Mouse (Mus musculus) intestine, embryonic 14.5 days (tissue): ENCODE results near the gene Irak4. TPM values are rescaled to one million over a fixed set of nuclear protein-coding genes. Genes with fewer than 3 reads are reported as not detected.
A peak's percentile ranks its signal among the peaks of the same experiment; 100 is the strongest.

Experiments used
- ATAC-seq: fragments of 200-750 bp; cut with Nextera tagmentation; replicated peaks from 2 replicates; pipeline ENCODE4 v1.8.0; 2017; ENCODE audit warnings: low read depth, moderate number of reproducible peaks, moderate TSS enrichment, moderate library complexity; ENCODE audit not compliant: low FRiP score, low TSS enrichment
- DNase-seq: peaks from one replicate; pipeline ENCODE4 v3.0.0-alpha.2; 2018; ENCODE audit warnings: low spot score
- H3K27ac ChIP-seq: fragments of 300-500 bp; sonication (generic); 2 replicates; pipeline ENCODE4 v1.5.1; 2014; ENCODE audit warnings: low read depth, mild to moderate bottlenecking, control low read depth
- H3K27me3 ChIP-seq: fragments of 300-500 bp; sonication (generic); replicated peaks from 2 replicates; pipeline ENCODE4 v1.6.1; 2014; ENCODE audit warnings: low read length, control low read depth; ENCODE audit not compliant: control insufficient read depth, insufficient read depth
- H3K36me3 ChIP-seq: fragments of 300-500 bp; sonication (generic); 2 replicates; pipeline ENCODE4 v1.6.1; 2014; ENCODE audit warnings: low read length, control low read depth; ENCODE audit not compliant: control insufficient read depth, insufficient read depth
- H3K4me1 ChIP-seq: fragments of 300-500 bp; sonication (generic); replicated peaks from 2 replicates; pipeline ENCODE4 v1.6.1; 2014; ENCODE audit warnings: low read length, control low read depth, mixed read lengths; ENCODE audit not compliant: control insufficient read depth, insufficient read depth
- H3K4me2 ChIP-seq: fragments of 300-500 bp; sonication (generic); 2 replicates; pipeline ENCODE4 v1.6.1; 2014; ENCODE audit warnings: low read length
- H3K4me3 ChIP-seq: fragments of 300-500 bp; sonication (generic); 2 replicates; pipeline ENCODE4 v1.5.1; 2014; ENCODE audit warnings: low read depth, low read length, control low read depth, mixed read lengths
- H3K9ac ChIP-seq: fragments of 300-500 bp; sonication (generic); 2 replicates; pipeline ENCODE4 v1.6.1; 2014; ENCODE audit warnings: mild to moderate bottlenecking, low read length
- H3K9me3 ChIP-seq: fragments of 300-500 bp; sonication (generic); 2 replicates; pipeline ENCODE4 v1.6.1; 2016; ENCODE audit warnings: low read length, control low read depth; ENCODE audit not compliant: control insufficient read depth
- whole genome bisulfite sequencing: fragments of 180-500 bp; shearing (Covaris S2); extraction: QIAGEN DNeasy Blood & Tissue Kit; methylation state at CpG from one replicate; pipeline ENCODE4 v1.1.7; 2014; 5-methylcytosine and 5-hydroxymethylcytosine counted together
- polyA plus RNA-seq: library from polyadenylated mRNA; unstranded; fragments of >200 nt; fragmentation: Nextera tagmentation; extraction: Ambion mirVana; gene quantifications from 2 replicates; pipeline ENCODE4 v1.2.1, GENCODE M21; 2014

Irak4 gene
- polyA plus RNA-seq: 8.9 and 9.2 TPM in 2 replicates

DNA sequence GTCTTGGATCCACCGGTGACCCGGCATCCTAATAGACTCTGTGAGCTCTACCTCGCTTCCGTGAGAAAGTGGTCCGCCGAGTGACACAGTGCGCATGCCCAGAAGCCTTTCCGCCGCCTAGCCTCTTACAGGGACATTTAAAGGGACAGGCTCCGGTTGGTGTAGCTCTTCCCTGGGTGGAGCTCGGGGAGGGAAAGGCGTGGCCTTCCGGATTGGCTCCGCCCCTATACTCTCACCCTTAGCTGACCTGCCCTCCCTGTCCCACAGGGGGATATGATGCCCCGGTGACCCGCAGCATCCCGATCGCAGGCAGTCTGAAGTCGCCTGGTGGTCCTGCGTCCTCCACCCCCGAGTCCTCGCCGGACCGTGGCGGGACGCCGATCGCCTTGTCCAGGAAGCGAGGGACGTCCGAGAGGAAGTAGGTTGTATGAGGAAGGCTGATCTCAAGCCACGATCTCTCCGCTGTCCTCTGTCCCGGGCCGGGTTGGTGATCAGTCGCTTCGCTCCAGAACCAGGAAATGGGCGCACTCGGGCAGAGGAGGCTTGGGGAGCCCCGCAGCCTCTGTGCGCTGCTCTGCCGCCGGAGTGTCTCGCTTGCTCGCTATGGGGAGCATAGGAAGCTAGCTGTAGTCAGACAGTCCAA is at the start of gene Irak4, which contains the start of gene Pus7l:
TSS of gene Irak4 (plus strand) at position 235 of the 643 bp plus-strand sequence.
TSS of gene Pus7l (minus strand) at position 139 of the 643 bp plus-strand sequence.
- peak within 1 kb of the TSS; percentile 63 for H3K9ac ChIP-seq
- ATAC-seq: peak; percentile 98
- under 1% methylated on average over 45 of the region's 45 CpGs for WGBS

DNA sequence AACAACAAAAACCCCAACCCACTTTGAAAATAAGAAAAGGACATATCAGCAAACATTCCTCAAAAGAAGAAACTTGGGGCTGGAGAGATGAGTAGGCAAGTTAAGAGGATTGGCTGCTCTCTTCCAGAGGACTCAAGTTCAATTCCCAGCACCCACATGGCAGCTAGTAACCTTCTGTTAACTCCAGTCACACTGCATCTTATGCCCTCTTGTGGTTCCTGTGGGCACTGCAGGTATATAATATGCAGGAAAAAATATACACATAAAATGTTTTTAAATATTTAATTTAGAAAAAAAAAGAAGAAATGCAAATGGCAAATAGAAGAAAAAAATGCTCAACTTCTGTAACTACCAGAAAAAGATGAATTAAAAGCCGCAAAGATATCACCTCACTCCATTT is 49.0 kb upstream of the Irak4 start:
- Histone ChIP-seq H3K4me1 (no peaks in the 10 kb centered on the region), H3K27ac (no peak overlapping the region), H3K9ac (no peak overlapping the region), H3K4me2 (no peak overlapping the region), H3K36me3 (no peaks in the 10 kb centered on the region), H3K9me3 (0 out of 2 replicates have a peak, but pooled peaks cover 5% of the 10 kb centered on the region), H3K27me3 (no peaks in the 10 kb centered on the region), H3K4me3 (no peak overlapping the region)
- no peak for ATAC-seq
- no peak for DNase-seq
- 100% methylated on average over 1 of the region's 1 CpGs for WGBS

More for the DNA sequence above, at the start of gene Irak4, which contains the start of gene Pus7l:
- Histone ChIP-seq H3K4me1 (peaks cover 3% of the 10 kb centered on the region; the same call in 1 of the 2 replicates), H3K9me3 (no peaks in the 10 kb centered on the region), H3K4me2 (peak within 1 kb of the TSS; percentile 85), H3K4me3 (peak within 1 kb of the TSS; percentile 63), H3K27me3 (no peaks in the 10 kb centered on the region), H3K27ac (peak within 1 kb of the TSS; percentile 77), H3K36me3 (no peaks in the 10 kb centered on the region)
- DNase-seq: peak; percentile 95

- DNase-seq (no peak), ATAC-seq (no peak)
- Histone ChIP-seq H3K36me3 (no peaks in the 10 kb centered on the region), H3K27me3 (no peaks in the 10 kb centered on the region), H3K9ac (no peak overlapping the region), H3K4me2 (no peak overlapping the region), H3K27ac (no peak overlapping the region), H3K4me3 (no peak overlapping the region), H3K4me1 (no peaks in the 10 kb centered on the region), H3K9me3 (0 out of 2 replicates have a peak, but pooled peaks cover 5% of the 10 kb centered on the region)
- 81% methylated on average over 10 of the region's 10 CpGs for WGBS
These were observed 47.5 kb upstream of the Irak4 start for GRCm38 (mm10) chr15:94495936-94496335.

DNA sequence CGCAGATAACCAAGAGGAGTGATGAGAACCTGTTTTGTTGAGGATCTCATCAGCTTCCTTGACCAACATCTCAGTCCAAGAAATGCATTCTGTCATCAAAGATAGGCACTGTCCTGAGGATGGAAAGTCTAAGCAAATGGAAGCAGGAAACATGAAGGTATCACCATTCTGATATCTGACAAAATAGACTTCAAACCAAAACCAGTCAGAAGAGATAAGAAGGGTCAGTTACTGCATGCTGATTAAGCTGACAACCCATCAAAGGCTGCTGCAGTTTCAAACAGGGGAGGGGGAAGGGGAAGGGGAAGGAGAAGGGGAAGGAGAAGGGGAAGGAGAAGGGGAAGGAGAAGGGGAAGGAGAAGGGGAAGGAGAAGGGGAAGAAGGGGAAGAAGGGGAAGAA is 44.2 kb upstream of the Irak4 start:
- Histone ChIP-seq H3K4me3 (no peak overlapping the region), H3K4me1 (no peaks in the 10 kb centered on the region), H3K27me3 (no peaks in the 10 kb centered on the region), H3K27ac (no peak overlapping the region), H3K9me3 (0 out of 2 replicates have a peak, but pooled peaks cover 2% of the 10 kb centered on the region), H3K4me2 (no peak overlapping the region), H3K9ac (no peak overlapping the region), H3K36me3 (no peaks in the 10 kb centered on the region)
- WGBS: 79% methylated on average over 1 of the region's 1 CpGs
- DNase-seq (no peak), ATAC-seq (no peak)

DNA sequence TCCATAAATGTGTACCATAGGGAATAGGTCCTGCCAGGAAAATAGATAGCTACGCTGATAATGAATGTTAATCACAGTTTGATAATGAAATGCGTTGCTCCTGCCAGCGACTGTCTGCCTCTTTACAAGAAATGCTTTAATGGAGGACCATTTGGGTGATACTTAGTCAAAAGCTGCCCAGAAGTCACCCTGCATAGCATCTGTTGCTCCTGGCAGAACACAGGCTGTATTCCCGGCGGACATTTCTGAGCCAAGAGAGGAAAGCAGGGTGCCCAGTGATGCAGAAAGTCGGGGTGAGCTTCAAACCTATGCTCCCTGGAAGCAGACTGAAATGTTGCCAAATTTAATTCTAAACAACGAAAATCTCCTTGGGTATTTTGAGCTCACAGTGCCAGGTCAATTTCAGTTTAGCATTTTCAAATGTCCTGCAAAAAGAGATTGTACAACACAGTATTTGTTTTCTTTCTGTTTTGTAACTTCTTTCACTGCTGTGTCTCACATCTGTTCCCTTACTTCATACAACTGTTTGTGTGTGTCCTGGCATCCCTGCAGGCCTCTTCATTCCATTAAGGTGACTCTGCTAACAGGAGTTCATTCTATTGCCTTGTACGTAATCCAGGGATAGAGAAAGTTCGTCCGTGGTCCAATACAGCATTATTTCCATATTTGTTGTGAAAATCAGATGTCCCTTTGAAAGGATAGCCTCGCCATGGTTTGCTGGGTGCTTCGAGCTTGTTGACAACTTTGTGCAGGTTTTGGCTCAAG is 39.8 kb upstream of the Irak4 start:
- no peaks in the 10 kb centered on the region for H3K36me3 ChIP-seq
- no peak overlapping the region for H3K4me3 ChIP-seq
- H3K9me3 ChIP-seq: no peaks in the 10 kb centered on the region
- no peak overlapping the region for H3K27ac ChIP-seq
- H3K27me3 ChIP-seq: no peaks in the 10 kb centered on the region
- DNase-seq: no peak
- H3K4me1 ChIP-seq: no peaks in the 10 kb centered on the region
- WGBS: 81% methylated on average over 12 of the region's 12 CpGs
- no peak overlapping the region for H3K9ac ChIP-seq
- H3K4me2 ChIP-seq: no peak overlapping the region
- ATAC-seq: no peak

DNA sequence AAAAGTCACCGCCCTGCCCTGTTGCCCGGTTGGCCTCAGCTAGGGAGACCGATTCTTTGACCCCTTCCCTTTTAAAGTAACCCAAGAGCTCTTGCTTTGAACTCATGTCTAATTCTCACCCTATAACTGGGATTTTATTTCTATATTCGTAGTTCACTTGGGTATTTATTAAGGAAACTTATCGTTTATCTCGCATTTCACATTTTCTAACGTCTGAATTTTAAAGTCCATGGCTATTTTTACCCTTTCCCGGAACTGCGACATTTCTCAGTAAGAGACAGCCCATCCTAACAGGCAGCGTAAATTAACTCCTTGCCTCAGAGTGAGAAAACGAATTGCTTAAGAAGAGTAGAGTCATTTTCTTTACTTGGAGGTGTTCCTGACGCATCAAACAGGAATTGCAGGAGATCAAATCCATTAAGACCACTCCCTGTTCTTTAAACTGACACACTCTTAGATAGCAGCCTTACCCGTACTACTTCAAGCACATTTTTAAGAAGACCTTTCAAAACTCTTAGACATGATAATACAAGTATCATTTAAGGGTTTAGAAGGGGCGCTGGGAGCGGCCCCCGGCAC is 25.4 kb upstream of the Irak4 start:
- H3K36me3 ChIP-seq: peaks cover 2% of the 10 kb centered on the region
- WGBS: 79% methylated on average over 16 of the region's 16 CpGs
- ATAC-seq: no peak
- no peak overlapping the region for H3K9ac ChIP-seq
- H3K4me2 ChIP-seq: no peak overlapping the region
- H3K4me3 ChIP-seq: no peak overlapping the region
- no peak overlapping the region for H3K27ac ChIP-seq
- no peaks in the 10 kb centered on the region for H3K4me1 ChIP-seq
- H3K27me3 ChIP-seq: no peaks in the 10 kb centered on the region
- no peak for DNase-seq
- H3K9me3 ChIP-seq: no peaks in the 10 kb centered on the region

DNA sequence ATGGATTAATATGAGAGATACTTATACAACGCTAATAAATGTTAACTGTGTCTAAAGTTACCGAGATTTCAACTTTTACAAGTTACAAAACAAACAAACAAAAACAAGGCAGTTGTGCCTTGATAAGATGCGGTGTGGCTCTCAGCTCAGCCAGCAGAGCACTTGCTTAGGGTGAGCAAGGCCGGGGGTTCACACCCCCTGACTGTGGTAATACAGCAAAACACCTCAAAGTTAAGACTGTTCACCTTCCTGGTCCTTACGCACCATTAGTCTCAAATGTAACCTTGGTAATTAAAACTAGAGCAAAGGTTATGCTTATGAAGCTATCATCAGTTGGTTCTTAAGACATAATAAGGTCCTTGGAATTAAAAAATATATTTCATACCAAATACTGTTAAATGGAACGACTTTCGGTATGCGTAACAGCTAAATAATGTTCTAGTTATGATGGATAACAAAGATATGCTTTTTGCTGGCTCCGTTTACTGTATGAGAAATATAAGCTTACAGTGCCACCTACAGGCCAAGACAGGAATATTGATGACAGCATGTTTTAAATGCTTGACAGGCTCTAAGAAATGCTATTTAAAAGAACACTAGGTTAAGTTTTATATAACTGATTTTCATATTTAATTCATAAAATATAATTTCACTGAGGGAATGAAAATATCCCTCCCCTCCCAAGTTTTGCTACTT is 23.1 kb upstream of the Irak4 start:
- Histone ChIP-seq H3K4me2 (no peak overlapping the region), H3K4me1 (no peaks in the 10 kb centered on the region), H3K27ac (no peak overlapping the region), H3K27me3 (no peaks in the 10 kb centered on the region), H3K36me3 (peaks cover 5% of the 10 kb centered on the region), H3K4me3 (no peak overlapping the region), H3K9ac (no peak overlapping the region), H3K9me3 (no peaks in the 10 kb centered on the region)
- no peak for DNase-seq
- WGBS: 41% methylated on average over 9 of the region's 9 CpGs
- ATAC-seq: 0 out of 2 replicates have a peak, but pooled peaks have one; percentile 43

DNA sequence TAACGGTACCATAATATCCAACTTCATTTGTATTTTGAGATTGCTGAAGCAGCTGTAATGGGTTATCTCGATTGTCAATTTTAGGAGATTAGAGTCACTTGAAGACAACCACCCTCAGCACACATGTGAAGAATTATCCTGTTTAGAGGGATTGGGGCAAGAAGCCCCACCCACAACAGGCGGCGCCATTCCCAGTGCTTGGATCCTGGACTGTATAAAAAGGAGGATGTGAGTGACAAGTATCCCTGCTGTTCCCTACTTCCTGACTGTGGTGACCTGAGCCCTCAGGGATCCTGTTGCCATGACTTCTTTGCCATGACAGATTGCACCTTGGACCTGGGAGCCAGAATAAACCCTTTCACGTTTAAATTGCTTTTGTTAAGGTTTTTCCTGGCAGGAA is 22.5 kb upstream of the Irak4 start:
- no peaks in the 10 kb centered on the region for H3K9me3 ChIP-seq
- DNase-seq (no peak), ATAC-seq (no peak)
- H3K4me2 ChIP-seq: no peak overlapping the region
- no peak overlapping the region for H3K4me3 ChIP-seq
- H3K36me3 ChIP-seq: peaks cover 5% of the 10 kb centered on the region
- WGBS: 71% methylated on average over 5 of the region's 5 CpGs
- H3K9ac ChIP-seq: no peak overlapping the region
- H3K27ac ChIP-seq: no peak overlapping the region
- no peaks in the 10 kb centered on the region for H3K4me1 ChIP-seq
- H3K27me3 ChIP-seq: no peaks in the 10 kb centered on the region
